Mouse (Mus musculus): Measurements from ENCODE around the gene Slc12a7. TPM values are rescaled to one million over a fixed set of nuclear protein-coding genes. Genes with fewer than 3 reads are reported as not detected.

The Slc12a7 gene
- polyA plus RNA-seq, 1 experiment, result 24.8 TPM

- TF ChIP-seq POLR2A (IDR thresholded peaks at IDR 0.05; ENCODE audit: borderline replicate concordance, extremely low read depth, insufficient read depth, insufficient read length, poor library complexity, severe bottlenecking) (no peak), CTCF (IDR thresholded peaks at IDR 0.05; ENCODE audit: borderline replicate concordance, extremely low read depth, insufficient read depth, insufficient read length) (no peak)
- no peak for DNase-seq (ENCODE audit: low read depth)
Observed at GRCm38 (mm10) chr13:73792176-73792575, 59.3 kb downstream of the Slc12a7 start.

DNA sequence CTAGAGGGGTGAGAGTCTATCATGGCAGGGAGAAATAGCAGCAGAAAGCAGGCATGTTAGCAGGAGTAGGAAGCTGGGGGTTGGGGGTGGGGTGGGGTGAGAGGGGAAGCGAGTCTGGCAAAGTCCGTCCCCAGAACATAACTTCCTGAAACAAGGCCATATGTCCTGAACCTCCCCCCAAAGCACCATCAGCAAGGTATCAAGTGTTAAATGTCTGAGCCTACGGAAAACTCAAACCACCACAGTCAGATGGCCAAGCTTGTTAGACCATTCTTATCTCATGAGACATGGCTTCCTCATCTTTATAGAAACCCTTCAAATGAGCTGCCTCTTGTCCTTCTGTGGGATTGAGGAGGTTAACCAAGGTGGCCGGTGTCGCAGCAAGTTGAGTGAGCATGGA lies 60.3 kb downstream of the Slc12a7 start:
- TF ChIP-seq POLR2A (IDR thresholded peaks at IDR 0.05; ENCODE audit: borderline replicate concordance, extremely low read depth, insufficient read depth, insufficient read length, poor library complexity, severe bottlenecking) (no peak), CTCF (IDR thresholded peaks at IDR 0.05; ENCODE audit: borderline replicate concordance, extremely low read depth, insufficient read depth, insufficient read length) (no peak)
- DNase-seq (ENCODE audit: low read depth), result no peak

GRCm38 (mm10) chr13:73799110-73799509 lies 66.2 kb downstream of the Slc12a7 start:
- DNase-seq (ENCODE audit: low read depth), result no peak

GRCm38 (mm10) chr13:73803450-73804178 lies 70.7 kb downstream of the Slc12a7 start:
- no peak for TF ChIP-seq POLR2A (IDR thresholded peaks at IDR 0.05; ENCODE audit: borderline replicate concordance, extremely low read depth, insufficient read depth, insufficient read length, poor library complexity, severe bottlenecking)
- TF ChIP-seq CTCF (IDR thresholded peaks at IDR 0.05; ENCODE audit: borderline replicate concordance, extremely low read depth, insufficient read depth, insufficient read length), result no peak
- no peak for DNase-seq (ENCODE audit: low read depth)

More at GRCm38 (mm10) chr13:73799110-73799509, 66.2 kb downstream of the Slc12a7 start:
- no peak for TF ChIP-seq POLR2A (IDR thresholded peaks at IDR 0.05; ENCODE audit: borderline replicate concordance, extremely low read depth, insufficient read depth, insufficient read length, poor library complexity, severe bottlenecking)
- TF ChIP-seq CTCF (IDR thresholded peaks at IDR 0.05; ENCODE audit: borderline replicate concordance, extremely low read depth, insufficient read depth, insufficient read length), result no peak

DNA sequence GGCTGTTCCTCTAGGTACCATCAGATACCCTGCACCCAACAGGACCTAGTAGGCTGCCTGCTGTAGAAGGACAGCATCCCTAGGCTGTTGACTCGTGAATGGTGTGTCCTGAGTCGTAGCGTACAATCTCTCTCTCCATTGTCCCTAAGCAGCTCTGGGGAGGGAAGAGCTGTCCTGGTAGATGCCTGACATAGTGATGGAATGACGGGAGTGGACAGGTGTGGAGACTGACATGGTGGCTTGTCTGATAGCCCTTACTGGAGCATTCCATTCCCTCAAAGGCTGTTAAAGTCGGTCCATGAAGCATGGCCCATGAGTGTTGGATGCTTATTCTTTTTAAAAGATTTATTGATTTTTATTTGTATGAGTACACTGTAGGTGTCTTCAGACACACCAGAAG lies 72.0 kb downstream of the Slc12a7 start:
- no peak for TF ChIP-seq CTCF (IDR thresholded peaks at IDR 0.05; ENCODE audit: borderline replicate concordance, extremely low read depth, insufficient read depth, insufficient read length)
- TF ChIP-seq POLR2A (IDR thresholded peaks at IDR 0.05; ENCODE audit: borderline replicate concordance, extremely low read depth, insufficient read depth, insufficient read length, poor library complexity, severe bottlenecking), result no peak
- DNase-seq (ENCODE audit: low read depth), result no peak

DNA sequence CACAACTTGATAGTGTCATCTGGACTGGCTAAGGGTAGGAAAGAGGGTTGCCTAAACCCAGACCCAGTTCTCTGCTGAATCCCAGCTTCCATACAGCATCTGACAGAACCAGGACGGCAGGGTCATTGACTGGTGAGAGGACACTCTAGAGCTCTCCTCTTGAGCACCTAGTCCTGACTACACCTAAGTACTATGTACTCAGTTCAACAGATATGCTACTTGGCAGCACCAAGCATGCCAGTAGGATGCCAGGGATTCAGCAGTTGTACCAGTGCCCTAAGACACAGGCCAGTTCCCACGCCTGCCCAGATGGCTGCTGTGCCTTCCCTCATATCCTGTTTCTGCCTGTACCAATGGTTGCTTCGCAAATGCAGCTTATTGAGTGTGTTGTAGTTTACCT lies 80.0 kb downstream of the Slc12a7 start:
- TF ChIP-seq CTCF (IDR thresholded peaks at IDR 0.05; ENCODE audit: borderline replicate concordance, extremely low read depth, insufficient read depth, insufficient read length) (no peak), POLR2A (IDR thresholded peaks at IDR 0.05; ENCODE audit: borderline replicate concordance, extremely low read depth, insufficient read depth, insufficient read length, poor library complexity, severe bottlenecking) (no peak)
- no peak for DNase-seq (ENCODE audit: low read depth)

- no peak for DNase-seq (ENCODE audit: low read depth)
Observed at GRCm38 (mm10) chr13:73814181-73814580, 81.3 kb downstream of the Slc12a7 start.

GRCm38 (mm10) chr13:73816338-73816737 lies 83.4 kb downstream of the Slc12a7 start:
- no peak for TF ChIP-seq POLR2A (IDR thresholded peaks at IDR 0.05; ENCODE audit: borderline replicate concordance, extremely low read depth, insufficient read depth, insufficient read length, poor library complexity, severe bottlenecking)
- no peak for DNase-seq (ENCODE audit: low read depth)

More at GRCm38 (mm10) chr13:73814181-73814580, 81.3 kb downstream of the Slc12a7 start:
- TF ChIP-seq CTCF (IDR thresholded peaks at IDR 0.05; ENCODE audit: borderline replicate concordance, extremely low read depth, insufficient read depth, insufficient read length) (no peak), POLR2A (IDR thresholded peaks at IDR 0.05; ENCODE audit: borderline replicate concordance, extremely low read depth, insufficient read depth, insufficient read length, poor library complexity, severe bottlenecking) (no peak)

DNA sequence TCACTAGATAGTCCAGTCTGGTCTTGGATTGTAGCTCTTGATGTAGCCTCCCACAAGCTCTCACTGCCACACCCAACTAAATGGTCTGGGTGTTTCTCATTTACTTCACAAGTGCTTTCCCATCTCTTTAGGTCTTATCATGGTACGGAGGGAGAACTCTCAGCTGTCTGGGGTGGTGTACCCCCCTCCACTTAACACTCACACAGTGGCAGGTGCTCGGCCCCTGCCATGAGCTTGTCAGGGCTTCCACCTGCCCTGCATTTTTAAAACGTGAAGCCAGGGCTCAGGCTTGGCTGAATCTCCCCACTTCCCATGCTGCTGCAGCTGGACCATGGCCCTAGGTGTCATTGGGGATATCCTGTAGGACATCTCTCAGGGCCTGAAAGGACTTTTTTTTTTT lies 86.0 kb downstream of the Slc12a7 start:
- TF ChIP-seq CTCF (IDR thresholded peaks at IDR 0.05; ENCODE audit: borderline replicate concordance, extremely low read depth, insufficient read depth, insufficient read length), result no peak
- TF ChIP-seq POLR2A (IDR thresholded peaks at IDR 0.05; ENCODE audit: borderline replicate concordance, extremely low read depth, insufficient read depth, insufficient read length, poor library complexity, severe bottlenecking), result no peak
- DNase-seq (ENCODE audit: low read depth), result no peak

- no peak for TF ChIP-seq CTCF (IDR thresholded peaks at IDR 0.05; ENCODE audit: borderline replicate concordance, extremely low read depth, insufficient read depth, insufficient read length)
- no peak for TF ChIP-seq POLR2A (IDR thresholded peaks at IDR 0.05; ENCODE audit: borderline replicate concordance, extremely low read depth, insufficient read depth, insufficient read length, poor library complexity, severe bottlenecking)
- no peak for DNase-seq (ENCODE audit: low read depth)
Observed at GRCm38 (mm10) chr13:73821251-73821650, 88.4 kb downstream of the Slc12a7 start.

DNA sequence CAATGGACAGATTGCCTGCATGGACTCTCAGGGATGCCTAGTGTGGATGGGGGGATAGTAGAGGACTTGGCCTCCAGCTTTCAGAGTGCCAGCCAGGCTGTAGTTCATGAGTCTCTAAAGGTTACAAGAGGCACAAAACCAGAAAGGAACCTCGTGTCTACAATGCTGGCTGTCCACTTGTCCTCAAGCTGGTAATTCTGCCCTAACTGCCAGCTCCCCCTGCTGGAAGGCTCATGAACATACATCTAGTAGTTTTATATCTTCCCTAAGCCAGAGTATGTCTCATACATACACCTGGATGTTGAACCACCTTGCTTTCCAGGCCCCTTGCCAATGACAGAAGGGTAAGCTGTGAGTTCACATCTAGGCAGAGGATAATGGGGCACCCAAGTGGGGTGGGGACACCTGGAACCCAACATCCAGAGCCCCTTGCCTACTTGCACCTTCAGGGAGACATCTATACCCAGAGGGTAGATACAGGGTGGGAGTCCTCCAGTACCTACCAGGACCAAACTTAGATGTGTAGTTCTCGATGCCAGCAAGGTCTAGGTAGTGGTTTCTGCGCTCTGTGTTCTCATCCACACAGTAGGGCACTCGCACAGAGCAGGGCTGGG lies 89.4 kb downstream of the Slc12a7 start:
- peak; percentile 57; the same call in 1 of the 2 replicates for TF ChIP-seq CTCF (IDR thresholded peaks at IDR 0.05; ENCODE audit: borderline replicate concordance, extremely low read depth, insufficient read depth, insufficient read length)
- TF ChIP-seq POLR2A (IDR thresholded peaks at IDR 0.05; ENCODE audit: borderline replicate concordance, extremely low read depth, insufficient read depth, insufficient read length, poor library complexity, severe bottlenecking), result no peak
- peak; percentile 57 for DNase-seq (ENCODE audit: low read depth)

GRCm38 (mm10) chr13:73823711-73824110 lies 90.8 kb downstream of the Slc12a7 start:
- DNase-seq (ENCODE audit: low read depth), result no peak
- TF ChIP-seq CTCF (IDR thresholded peaks at IDR 0.05; ENCODE audit: borderline replicate concordance, extremely low read depth, insufficient read depth, insufficient read length) (no peak), POLR2A (IDR thresholded peaks at IDR 0.05; ENCODE audit: borderline replicate concordance, extremely low read depth, insufficient read depth, insufficient read length, poor library complexity, severe bottlenecking) (no peak)
